17 mouse cellular contexts compared by ENCODE assay signal in the genomic region with DNA sequence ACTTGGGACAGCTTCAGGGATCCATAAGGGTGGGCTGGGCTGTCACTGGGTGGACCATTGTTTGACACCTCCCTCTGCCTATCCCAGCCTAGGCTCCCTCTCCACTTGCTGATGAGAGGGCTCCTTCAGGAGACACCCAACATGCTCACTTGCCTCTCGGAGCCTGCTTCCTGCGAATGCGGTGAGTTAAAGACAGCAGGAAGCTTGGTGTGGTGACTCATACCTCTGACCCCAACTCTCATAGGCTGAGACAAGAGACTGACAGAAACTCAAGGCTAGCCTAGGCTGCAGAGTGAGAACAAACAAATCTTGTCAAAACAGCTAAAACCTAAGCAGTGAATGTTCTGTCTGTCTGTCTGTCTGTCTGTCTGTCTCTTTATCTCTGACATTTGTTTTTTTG. TPM values are rescaled to one million over a fixed set of nuclear protein-coding genes. Genes with fewer than 3 reads are reported as not detected.
DNase-seq lines count a peak whose midpoint lies in the region; ATAC-seq and TF ChIP-seq lines count a peak whose summit lies in the region.
"Had no signal": no experiment of that assay in that cellular context is flagged by ENCODE, and none has a peak within 500 bp of the region (broad histone marks: within the 10 kb centered on the region; RNA-seq: fewer than 3 reads in every experiment).

No protein-coding gene starts in this region.

- intact Hi-C loops in heart, postnatal 10 days (cut with DNase I), result no loop called here

- WGBS in heart, embryonic 14.5 days, result 45% methylated on average over 3 of the region's 3 CpGs
- WGBS in midbrain, postnatal 0 days, result 93% methylated on average over 3 of the region's 3 CpGs

- no peaks in the 10 kb centered on the region for H3K27me3 ChIP-seq in heart, embryonic 14.5 days (ENCODE audit: control insufficient read depth, insufficient read depth, low read length)
- H3K27me3 ChIP-seq in midbrain, postnatal 0 days (ENCODE audit: insufficient read depth, low read length), result no peaks in the 10 kb centered on the region
- H3K27me3 ChIP-seq: forebrain, embryonic 15.5 days; kidney, embryonic 15.5 days; lung, embryonic 15.5 days had no signal

- H3K4me3 ChIP-seq in heart, embryonic 14.5 days (ENCODE audit: control insufficient read depth in 1 of 2, insufficient read depth in 1 of 2, low read depth in 1 of 2, low read length in 2 of 2), result no peak overlapping the region
- no peak overlapping the region for H3K4me3 ChIP-seq in midbrain, postnatal 0 days (ENCODE audit: low read depth, low read length)
- H3K4me3 ChIP-seq: forebrain, embryonic 15.5 days; gastrocnemius, adult 2 months; kidney, embryonic 15.5 days; lung, embryonic 15.5 days had no signal

- TF ChIP-seq CTCF in midbrain, postnatal 0 days (IDR thresholded peaks at IDR 0.05), result no peak

- H3K27ac ChIP-seq in heart, embryonic 14.5 days (replicated peaks in 1 of 2; ENCODE audit: control insufficient read depth in 1 of 2, insufficient read depth in 1 of 2, low read depth in 2 of 2, low read length in 2 of 2), result no peak overlapping the region
- H3K27ac ChIP-seq in midbrain, postnatal 0 days (ENCODE audit: low read depth, low read length), result no peak overlapping the region
- H3K27ac ChIP-seq: forebrain, embryonic 15.5 days; gastrocnemius, adult 2 months; kidney, embryonic 15.5 days; lung, embryonic 15.5 days had no signal

- H3K9me3 ChIP-seq in heart, embryonic 14.5 days (ENCODE audit: control insufficient read depth, low read length), result no peaks in the 10 kb centered on the region
- H3K9me3 ChIP-seq in midbrain, postnatal 0 days (ENCODE audit: low read length), result no peaks in the 10 kb centered on the region
- H3K9me3 ChIP-seq: forebrain, embryonic 15.5 days; kidney, embryonic 15.5 days; lung, embryonic 15.5 days had no signal

- ATAC-seq in heart, embryonic 14.5 days (ENCODE audit: insufficient number of reproducible peaks, insufficient read depth, low FRiP score, low read depth), result peak; percentile 24; the same call in 1 of the 2 replicates
- no peak for ATAC-seq in midbrain, postnatal 0 days (ENCODE audit: low FRiP score)
- ATAC-seq: forebrain, embryonic 15.5 days had no signal

- DNase-seq in heart, postnatal 10 days, result no peak
- DNase-seq in adrenal gland, adult 8-10 months, result peak; percentile 56
- peak; percentile 51 for DNase-seq in induced T-regulatory cell, adult 2 months (ENCODE audit: low read depth)
- peak; percentile 34 for DNase-seq in thymus, postnatal 14 days
- DNase-seq in testis, postnatal 14 days (ENCODE audit: low spot score), result no peak
- DNase-seq in urinary bladder, postnatal 36 days (ENCODE audit: low spot score in 2 of 2), result no peak
- no peak for DNase-seq in midbrain, postnatal 0 days (ENCODE audit: low spot score)
- DNase-seq: cerebellum, adult 9-10 months; gastrocnemius, adult 2 months; heart, adult 18-20 months; heart, postnatal 14 days; retina, postnatal 1 day had no signal

- H3K4me2 ChIP-seq in heart, embryonic 14.5 days (ENCODE audit: low read length), result no peak overlapping the region
- no peak overlapping the region for H3K4me2 ChIP-seq in midbrain, postnatal 0 days (ENCODE audit: low read depth, low read length, poor library complexity, severe bottlenecking)
- H3K4me2 ChIP-seq: forebrain, embryonic 15.5 days; kidney, embryonic 15.5 days; lung, embryonic 15.5 days had no signal

- H3K36me3 ChIP-seq in heart, embryonic 14.5 days (ENCODE audit: control insufficient read depth, insufficient read depth, low read length), result no peaks in the 10 kb centered on the region
- H3K36me3 ChIP-seq in midbrain, postnatal 0 days (ENCODE audit: insufficient read depth, low read length), result no peaks in the 10 kb centered on the region
- H3K36me3 ChIP-seq: forebrain, embryonic 15.5 days; kidney, embryonic 15.5 days; lung, embryonic 15.5 days had no signal

- no peaks in the 10 kb centered on the region for H3K4me1 ChIP-seq in heart, embryonic 14.5 days (ENCODE audit: control insufficient read depth in 2 of 2, insufficient read depth in 2 of 2, low read length in 2 of 2)
- H3K4me1 ChIP-seq in midbrain, postnatal 0 days (ENCODE audit: insufficient read depth, low read length), result no peaks in the 10 kb centered on the region
- H3K4me1 ChIP-seq: forebrain, embryonic 15.5 days; lung, embryonic 15.5 days had no signal

- no peak overlapping the region for H3K9ac ChIP-seq in heart, embryonic 14.5 days (ENCODE audit: low read length)
- H3K9ac ChIP-seq in midbrain, postnatal 0 days (replicated peaks; ENCODE audit: low read length, poor library complexity, severe bottlenecking), result no peak overlapping the region
- H3K9ac ChIP-seq: forebrain, embryonic 15.5 days; kidney, embryonic 15.5 days; lung, embryonic 15.5 days had no signal

RNA-seq across cellular contexts. Expression of gene Gcsh, which starts 40.1 kb away (rescaled TPM):
- 84.8 and 88.3 TPM in 2 replicates for polyA plus RNA-seq in heart, embryonic 14.5 days (2014; fragmentation: Nextera tagmentation; extraction: Ambion mirVana)
- 10 to 100 TPM; 37.2 to 39.5 TPM for total RNA-seq in heart, postnatal 10 days (2021)
- total RNA-seq in adrenal gland, adult 8-10 months (2022), result 100 to 1,000 TPM; 142 to 228 (median 186) TPM
- 46.5 and 53.8 TPM in 2 replicates for total RNA-seq in midbrain, postnatal 0 days (2014; rRNA removed)
- polyA plus RNA-seq in midbrain, postnatal 0 days (2015; fragmentation: Nextera tagmentation; extraction: Ambion mirVana), result 93.9 and 106 TPM in 2 replicates

RNA-seq across cellular contexts. Expression of gene Pkd1l2, which starts 48.9 kb away (rescaled TPM):
- 0.14 TPM in 1 of 2 replicates, not detected in the other for polyA plus RNA-seq in heart, embryonic 14.5 days (2014; fragmentation: Nextera tagmentation; extraction: Ambion mirVana)
- total RNA-seq in heart, postnatal 10 days (2021), result under 1 TPM in 1 of 2 experiments, not detected in 1; 0.17 TPM
- total RNA-seq in adrenal gland, adult 8-10 months (2022), result 1 to 10 TPM; 2.2 to 4.7 (median 3.2) TPM
- total RNA-seq in midbrain, postnatal 0 days (2014; rRNA removed), result under 0.01 and 0.42 TPM in 2 replicates
- polyA plus RNA-seq in midbrain, postnatal 0 days (2015; fragmentation: Nextera tagmentation; extraction: Ambion mirVana), result 0.16 and 0.17 TPM in 2 replicates
- total RNA-seq: heart, adult 18-20 months; heart, postnatal 14 days had no signal
- polyA plus RNA-seq: forebrain, embryonic 15.5 days; lung, embryonic 15.5 days had no signal

RNA-seq across cellular contexts. Expression of gene 1700030J22Rik, which starts 54.6 kb away (rescaled TPM):
- polyA plus RNA-seq in heart, embryonic 14.5 days (2014; fragmentation: Nextera tagmentation; extraction: Ambion mirVana), result 0.66 and 0.75 TPM in 2 replicates
- total RNA-seq in heart, postnatal 10 days (2021), result under 1 TPM; 0.62 to 0.67 TPM
- 1 to 10 TPM; 1.8 to 2.4 (median 2.1) TPM for total RNA-seq in adrenal gland, adult 8-10 months (2022)
- 6.1 and 11.0 TPM in 2 replicates for total RNA-seq in midbrain, postnatal 0 days (2014; rRNA removed)
- polyA plus RNA-seq in midbrain, postnatal 0 days (2015; fragmentation: Nextera tagmentation; extraction: Ambion mirVana), result 7.8 and 8.4 TPM in 2 replicates
- total RNA-seq: neutrophil, adult 5-6 weeks had no signal

Comparison
In these comparisons a context has a peak if more than half of its experiments do, and no peak if none do; other contexts are left out.
1. DNase-seq: peak in adrenal gland, adult 8-10 months (single experiment), induced T-regulatory cell, adult 2 months (single experiment) and thymus, postnatal 14 days (single experiment); none in heart, postnatal 10 days (0 of 2), testis, postnatal 14 days (single experiment), urinary bladder, postnatal 36 days (0 of 2) and midbrain, postnatal 0 days (single experiment).